Mouse (Mus musculus) monocyte, adult 5-6 weeks (primary cell): ENCODE results near the gene Tmem19. TPM values are rescaled to one million over a fixed set of nuclear protein-coding genes. Genes with fewer than 3 reads are reported as not detected.
A peak's percentile ranks its signal among the peaks of the same experiment; 100 is the strongest.
"Not testable (repeated sequence)": the region's sequence is repeated elsewhere in the genome, so short reads cannot be mapped to it uniquely, and the experiment has no call there.

Experiments
- ATAC-seq: fragments of 153-309, 156-312 bp; replicated peaks from 2 replicates; pipeline ENCODE4 v1.8.0; 2017; ENCODE audit warnings: mild to moderate bottlenecking; ENCODE audit not compliant: low TSS enrichment, insufficient number of reproducible peaks, severe bottlenecking, poor library complexity, low FRiP score
- total RNA-seq: library from RNA; stranded (forward); fragments of 200-1000, 200-491, 200-594 nt; gene quantifications from 3 replicates; pipeline ENCODE4 v1.2.3, GENCODE M21; 2017

Tmem19 gene
- total RNA-seq, 1 experiment from 2014 or later: 32.8 TPM

DNA sequence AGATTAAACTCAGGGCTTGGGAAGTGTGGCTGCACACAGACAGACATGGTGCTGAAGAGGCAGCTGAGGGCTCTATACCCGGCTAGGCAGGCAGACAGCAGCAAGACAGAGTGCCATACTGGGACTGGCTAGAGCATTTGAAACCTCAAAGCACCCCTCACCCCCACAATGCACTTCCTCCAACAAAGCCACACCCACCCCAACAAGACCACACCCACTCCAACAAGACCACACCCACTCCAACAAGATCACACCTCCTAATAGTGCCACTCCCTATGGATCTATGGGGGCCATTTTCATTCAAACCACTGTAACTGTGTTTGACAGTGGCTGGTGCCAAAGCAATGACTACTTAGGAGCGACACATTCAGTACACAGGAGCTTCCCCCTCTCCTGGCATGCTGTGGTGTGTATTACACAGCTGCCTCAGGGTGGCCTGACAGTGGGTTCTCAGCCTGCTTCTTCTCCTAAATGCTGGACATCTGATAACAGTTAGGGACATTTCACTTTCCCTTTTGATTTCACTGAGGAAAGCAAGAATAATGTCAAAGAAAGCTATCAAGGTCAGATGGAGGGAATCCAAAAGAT is 11.4 kb downstream of the Tmem19 start:
- no peak for ATAC-seq

DNA sequence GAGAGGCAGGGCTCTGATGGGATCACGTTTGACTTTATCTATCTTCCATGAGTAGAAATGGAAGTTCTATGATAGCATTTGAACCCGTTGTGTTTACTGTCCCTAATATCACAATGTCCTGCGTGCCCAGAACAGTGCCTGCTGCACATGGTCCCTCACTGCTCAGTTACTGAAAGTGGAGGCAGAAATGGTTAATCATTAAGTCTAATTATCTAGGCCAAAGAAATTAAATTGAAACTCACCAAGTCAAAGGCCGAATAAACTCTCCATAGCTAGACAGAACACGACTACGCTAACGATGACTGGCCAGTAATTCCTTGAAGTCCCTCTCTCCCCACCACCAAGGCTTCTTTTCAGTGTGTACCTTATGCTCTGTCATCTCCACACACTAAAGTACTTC is 12.8 kb downstream of the Tmem19 start:
- no peak for ATAC-seq

DNA sequence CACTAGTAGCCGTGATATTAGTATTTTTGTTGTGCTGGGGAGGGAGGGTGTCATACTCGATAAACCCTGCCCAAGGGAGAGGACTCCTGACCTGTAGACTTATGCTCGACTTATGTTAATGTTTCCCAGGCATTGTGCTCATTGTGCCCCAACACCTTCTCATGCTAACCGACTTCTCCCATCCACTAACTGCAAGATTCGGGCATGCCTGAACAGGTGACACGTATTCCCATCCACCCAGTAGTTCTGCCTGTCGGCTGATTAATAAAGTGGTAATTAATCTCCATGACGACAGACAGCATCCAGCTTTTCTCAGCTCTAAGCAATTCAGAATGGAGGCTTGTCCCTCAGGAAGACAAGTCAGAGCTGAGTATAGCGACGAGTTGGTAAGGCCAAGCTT is 13.3 kb downstream of the Tmem19 start:
- ATAC-seq: no peak

DNA sequence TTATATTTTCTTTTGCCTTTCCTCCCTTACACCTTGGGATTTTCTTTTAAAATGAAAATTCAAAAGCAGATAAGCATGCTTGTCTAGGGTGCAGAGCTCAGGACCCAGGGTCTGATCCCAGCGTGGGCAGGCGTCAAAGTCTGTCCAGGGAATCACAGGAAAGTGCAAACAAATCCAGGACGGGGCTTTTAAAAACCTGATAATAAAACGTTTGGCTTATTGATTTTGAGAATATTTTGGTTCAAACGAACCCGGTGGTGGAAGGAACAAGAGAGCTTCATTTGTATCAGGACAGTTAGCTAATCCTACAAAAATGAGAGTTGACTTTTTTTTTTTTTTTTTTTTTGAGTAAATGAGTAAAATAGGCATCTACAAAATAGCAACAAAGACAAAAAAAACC is 14.2 kb downstream of the Tmem19 start:
- no peak for ATAC-seq

DNA sequence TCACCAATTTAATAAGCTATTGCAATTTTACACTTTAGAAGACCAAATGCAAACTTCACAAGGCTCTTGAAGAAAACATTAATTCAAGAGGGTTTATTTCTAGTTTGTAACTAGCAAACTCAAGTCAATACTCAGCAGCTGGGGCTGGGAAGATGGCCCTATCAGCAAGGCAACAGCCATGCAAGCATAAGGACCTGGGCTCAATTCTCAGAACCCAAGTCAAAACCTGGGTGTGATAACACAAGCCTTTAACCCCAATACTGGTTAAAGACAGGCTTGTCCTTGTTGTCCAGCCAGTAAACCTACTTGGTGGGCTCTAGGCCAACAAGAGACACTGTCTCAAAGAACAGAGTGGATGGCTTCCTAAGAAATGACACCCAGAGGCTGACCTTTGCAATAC is 15.9 kb downstream of the Tmem19 start:
- no peak for ATAC-seq

DNA sequence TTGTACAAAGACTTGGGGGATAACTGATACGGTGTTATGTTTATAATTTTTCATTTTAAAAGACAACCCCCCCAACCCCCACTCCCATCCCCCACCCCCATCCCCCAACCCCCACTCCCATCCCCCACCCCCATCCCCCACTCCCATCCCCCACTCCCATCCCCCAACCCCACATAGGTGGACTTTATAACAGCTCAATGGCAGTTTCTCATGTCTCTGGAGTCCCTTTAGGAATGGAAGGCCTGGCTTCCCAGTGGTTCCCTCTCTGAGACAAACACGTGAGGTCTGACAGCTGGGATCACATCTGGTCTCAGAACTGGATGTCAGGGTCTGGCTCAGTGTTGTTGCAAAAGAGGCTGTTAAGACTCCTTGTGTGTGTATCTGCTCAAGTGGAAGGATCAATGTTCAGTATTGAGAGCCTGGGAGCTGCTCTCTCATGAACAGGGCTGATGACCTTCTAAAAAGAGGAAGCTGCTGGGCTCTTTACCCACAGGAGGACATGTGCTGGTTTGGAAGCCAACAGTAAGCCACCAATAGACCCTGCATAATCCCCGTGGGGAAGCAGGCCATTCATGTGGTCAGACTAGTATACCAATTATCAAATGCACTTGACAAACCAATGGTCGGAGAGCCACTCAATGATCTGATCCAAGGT is 19.4 kb downstream of the Tmem19 start:
- ATAC-seq: peak; percentile 85

DNA sequence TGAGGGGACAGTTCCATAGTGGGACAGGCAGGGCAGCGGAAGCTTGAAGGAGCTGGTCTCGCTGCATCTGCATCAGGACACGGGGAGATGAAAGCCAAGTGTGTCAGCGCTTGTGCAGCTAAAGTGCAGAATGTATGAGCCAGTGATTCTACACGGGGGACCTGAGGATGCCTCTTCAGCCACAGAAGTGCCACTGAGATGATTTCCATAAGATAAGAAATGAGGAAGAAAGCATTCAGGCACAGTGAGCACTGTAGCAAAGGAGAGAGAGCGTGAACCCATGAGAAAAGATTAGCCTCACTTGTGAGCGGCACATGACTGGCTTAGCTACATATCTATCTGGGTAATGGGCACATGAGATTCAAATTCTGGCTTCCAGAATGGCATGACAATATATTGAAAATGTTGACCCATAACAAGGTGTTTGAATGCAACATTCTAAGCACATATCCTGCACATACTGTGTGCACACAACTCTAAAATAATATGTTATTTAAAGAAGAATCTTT is 22.4 kb downstream of the Tmem19 start:
- ATAC-seq: no peak

DNA sequence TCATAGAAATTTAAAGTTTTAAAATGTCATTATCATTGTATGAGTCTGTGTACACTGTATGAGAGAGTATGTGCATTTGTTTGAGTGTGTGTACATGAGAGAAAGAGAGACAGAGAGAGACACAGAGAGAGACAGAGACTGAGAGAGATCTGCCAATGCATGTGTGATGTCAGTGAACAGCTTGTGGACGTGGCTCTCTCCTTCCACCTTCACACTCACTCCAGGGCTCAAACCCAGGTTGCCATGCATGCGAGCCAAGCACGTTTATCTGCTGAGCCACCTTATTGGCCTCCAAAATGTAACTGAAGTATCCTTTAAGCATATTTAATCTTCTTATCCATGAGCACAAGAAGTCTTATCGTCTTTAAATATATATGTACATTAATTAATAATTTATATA is 25.4 kb downstream of the Tmem19 start:
- no peak for ATAC-seq

DNA sequence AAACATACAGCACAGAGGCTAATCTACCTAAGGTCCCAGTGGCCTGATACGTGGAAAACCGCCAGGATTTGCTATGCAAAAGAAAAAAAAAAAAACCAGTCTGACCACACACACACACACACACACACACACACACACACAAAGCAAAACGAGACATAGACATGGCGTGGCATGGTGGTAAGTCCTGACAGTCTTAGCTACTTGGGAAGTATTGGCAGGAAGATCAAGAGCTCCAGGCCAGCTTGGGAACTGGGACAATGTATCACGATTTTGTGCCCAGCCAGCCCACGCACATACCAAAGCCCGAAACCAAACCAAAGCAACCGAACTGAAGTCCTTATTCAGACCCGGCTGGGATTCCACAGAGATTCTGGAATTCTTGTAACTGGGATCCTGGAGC is 28.8 kb downstream of the Tmem19 start:
- no peak for ATAC-seq

DNA sequence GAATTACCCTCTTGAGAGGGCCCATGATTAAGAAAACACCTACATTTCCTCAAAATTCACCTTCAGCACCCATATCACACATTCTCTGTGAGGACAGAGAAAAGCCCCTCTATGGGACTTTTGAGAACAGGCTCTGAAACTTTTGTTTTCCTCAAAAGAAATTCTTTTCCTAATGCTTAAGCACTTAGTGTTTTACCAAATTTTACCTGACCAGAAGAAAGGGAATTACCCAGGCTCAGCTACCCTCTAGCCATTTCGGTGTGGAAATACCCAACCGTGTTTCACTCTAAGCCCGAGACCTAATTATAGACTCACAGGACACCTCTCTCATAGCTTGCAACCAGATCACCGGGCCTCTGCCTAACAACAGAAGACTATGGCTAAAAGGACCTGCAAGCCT is 29.3 kb downstream of the Tmem19 start:
- no peak for ATAC-seq

DNA sequence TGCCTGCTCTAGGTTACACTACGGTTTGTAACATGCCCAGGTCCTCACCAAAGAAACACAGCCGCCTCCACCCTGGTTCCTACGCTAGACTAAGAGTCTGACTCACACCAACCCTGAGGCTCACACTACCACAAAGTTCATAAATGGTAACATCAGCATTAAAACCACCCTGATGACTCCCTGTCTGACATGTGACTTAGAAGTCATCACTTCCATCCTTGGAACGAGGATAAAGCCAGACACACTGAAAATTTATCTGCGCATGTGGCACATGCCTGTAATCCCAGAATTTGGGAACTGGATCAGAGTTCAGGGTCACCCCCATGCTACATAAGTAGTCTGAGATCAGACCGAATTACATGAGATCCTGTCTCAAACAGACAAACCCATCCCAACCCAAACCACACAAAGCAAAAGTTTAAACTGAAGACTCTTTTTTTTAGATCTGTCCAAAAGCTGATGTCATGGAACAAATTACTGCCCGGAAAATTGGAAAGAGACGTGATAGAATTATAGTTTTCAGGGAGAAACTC is 29.8 kb downstream of the Tmem19 start:
- ATAC-seq: no peak

DNA sequence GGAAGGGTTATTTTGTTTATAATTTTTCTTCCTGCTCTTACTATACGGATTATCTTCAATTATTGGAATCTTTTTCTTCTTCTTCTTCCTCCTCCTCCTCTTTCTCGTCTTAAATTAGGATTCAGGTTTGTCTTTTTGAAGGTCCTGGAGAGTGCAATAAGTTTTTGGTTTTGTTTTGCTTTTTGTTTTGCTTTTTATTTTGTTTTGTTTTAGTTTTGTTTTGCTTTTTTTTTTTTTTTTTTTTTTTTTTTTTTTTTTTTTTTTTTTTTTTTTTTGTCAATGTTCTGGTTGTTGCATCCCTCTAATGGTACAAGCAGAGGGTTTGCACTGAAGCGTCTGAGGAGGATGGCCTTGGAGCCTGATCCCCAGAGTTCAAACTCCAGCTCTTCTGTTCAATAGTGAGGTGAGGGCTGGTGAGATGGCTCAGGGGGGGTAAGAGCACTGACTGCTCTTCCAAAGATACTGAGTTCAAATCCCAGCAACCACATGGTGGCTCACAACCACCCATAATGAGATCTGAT is 33.2 kb downstream of the Tmem19 start:
- no peak for ATAC-seq

DNA sequence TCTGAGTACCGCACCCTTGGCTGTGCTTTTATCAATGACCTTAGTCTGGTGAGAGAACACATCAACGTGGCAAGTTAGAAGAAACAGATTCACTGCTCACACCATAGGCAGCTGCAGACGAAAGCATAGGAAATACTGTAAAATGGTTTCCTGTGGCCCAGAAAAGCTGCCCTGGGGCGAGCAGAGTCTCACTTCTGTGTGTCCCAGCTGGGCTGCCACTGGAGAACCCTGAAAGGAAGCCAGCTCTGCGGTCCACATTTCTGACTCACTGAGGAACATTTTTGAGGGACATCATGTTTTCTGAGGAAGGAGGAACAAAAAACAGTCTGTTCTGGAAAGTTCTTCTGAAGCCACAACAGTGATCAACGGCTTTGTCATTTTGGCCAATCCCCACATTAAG is 33.8 kb downstream of the Tmem19 start:
- no peak for ATAC-seq

DNA sequence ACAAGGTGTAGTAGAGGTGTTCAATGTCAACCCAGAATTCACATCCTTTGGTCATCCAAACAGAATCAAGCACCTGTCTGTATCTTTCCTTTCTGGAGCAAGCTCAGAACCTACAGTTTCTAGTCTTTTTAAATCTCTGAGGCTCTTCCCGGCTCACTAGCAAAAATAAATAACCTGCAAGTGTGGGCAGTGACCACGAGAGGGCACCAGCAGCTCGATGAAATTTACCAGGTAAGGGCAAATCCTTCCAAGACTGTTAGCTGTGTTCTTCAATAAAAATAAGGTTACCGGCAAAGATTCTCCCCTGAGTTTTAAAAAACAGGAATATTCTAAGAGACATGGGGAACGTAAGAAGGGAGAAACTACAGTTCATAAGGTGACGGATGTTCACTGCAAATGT is 39.0 kb downstream of the Tmem19 start:
- peak; percentile 62; the same call in 1 of the 2 replicates for ATAC-seq

DNA sequence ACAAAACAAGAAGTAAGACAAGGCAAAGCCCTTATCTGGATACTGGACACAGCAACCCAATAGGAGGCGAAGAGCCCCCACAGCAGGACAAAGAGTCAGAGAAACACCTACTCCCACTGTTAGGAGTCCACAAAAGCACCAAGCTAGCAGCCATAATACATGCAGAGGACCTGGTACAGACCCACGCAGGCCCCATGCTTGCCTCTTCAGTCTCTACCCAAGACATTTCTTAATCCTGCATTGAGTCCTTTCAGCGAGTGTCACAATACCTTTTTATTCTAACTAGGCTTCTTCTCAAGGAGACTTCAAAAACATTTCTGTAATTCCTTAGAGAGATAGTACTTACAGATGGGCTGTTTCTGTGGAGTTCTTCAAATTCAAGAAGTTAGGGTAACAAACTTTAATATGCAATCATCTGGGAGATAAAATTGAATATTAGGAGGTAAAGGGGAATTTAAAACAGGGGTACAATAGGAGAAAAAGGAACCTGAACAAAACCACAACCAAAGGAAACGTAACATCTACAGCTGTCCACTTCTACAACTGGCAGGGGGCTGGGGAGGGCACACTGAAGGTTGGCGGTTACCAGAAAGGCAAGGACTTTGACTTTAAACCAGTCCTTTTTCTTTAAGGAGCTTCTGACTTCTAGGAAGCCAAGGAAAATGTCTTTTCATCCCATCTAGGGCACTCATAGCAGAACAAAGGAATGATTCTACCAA is 40.8 kb downstream of the Tmem19 start:
- ATAC-seq: no peak

DNA sequence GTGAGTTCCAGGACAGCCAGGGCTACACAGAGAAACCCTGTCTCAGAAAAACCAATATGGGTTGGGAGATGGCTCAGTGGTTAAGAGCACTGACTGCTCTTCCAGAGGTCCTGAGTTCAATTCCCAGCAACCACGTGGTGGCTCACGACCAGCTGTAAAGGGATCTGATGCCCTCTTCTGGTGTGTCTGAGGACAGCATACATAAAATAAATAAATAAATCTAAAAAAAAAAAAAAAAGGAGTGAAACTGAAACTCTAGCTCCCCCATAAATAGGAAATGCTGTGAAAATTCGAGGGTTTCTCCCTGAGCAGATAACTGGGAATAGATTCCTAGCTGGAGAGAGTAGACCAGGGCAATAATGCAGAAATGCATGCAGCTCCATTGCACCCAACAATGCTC is 43.9 kb downstream of the Tmem19 start:
- ATAC-seq: not testable (repeated sequence)

DNA sequence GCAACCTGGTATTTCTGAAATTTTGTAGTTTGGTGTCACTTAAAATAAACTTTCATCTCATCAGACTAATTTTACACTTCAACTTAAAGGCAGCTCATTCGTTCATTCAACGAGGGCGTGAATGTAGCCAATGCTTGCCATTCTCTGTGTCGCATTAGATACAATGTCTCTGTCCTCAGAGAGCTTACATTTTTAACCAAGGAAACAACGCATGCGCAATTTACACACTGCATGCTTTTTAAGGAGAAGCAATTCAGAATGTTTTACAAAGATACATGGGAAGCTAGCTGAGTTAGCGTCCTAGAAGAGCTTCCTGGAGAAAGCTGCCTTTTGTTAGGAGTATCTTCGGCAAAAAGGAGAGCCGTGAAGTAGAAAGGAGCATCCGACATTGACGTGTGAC is 46.0 kb downstream of the Tmem19 start:
- ATAC-seq: no peak

DNA sequence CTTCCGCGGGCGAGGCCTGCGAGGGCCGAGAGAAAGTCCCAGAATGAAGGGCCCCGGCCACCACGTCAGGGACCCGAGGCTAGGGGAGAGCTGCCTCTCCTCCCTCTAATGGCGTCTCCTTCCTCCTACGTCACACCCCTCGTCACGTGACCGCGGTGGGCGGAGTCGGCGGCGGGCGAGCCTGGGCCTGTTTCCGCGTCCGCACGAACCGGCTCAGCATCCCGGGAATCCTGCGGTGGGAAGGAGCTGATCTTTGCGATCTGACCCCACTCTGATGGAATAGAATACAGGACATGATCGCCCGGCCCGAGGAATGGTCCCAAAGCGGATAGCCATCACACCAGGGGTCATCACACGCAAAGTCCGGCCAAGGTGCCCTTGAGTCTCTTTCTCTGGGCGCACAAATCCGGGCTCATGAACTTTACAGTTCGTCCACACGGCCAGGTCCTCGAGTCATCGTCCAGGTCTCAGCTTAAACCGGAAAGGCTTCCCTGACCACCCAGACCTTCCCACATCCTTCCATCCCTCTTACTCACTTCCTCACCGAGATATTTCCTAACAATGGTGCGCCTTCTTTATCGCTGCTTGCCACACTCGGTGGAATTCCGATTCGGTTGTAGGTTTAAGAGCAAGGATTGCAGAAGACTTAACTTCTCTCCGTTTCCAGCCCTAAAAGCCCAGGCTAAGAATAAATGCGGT is 46.7 kb downstream of the Tmem19 start, which contains the start of gene Rab21:
Gene Rab21, minus strand, starts transcription at position 122 of the 699 bp plus-strand sequence.
- ATAC-seq: peak; percentile 71
